Mouse (Mus musculus) yolk sac, embryonic 10.5 days (tissue): ENCODE results near the gene Fam49a.
A peak's percentile ranks its signal among the peaks of the same experiment; 100 is the strongest.

Source experiments
- DNase-seq: peaks from one replicate; pipeline ENCODE4 v3.0.0-alpha.2; 2017; ENCODE audit warnings: low spot score

Fam49a gene

DNA sequence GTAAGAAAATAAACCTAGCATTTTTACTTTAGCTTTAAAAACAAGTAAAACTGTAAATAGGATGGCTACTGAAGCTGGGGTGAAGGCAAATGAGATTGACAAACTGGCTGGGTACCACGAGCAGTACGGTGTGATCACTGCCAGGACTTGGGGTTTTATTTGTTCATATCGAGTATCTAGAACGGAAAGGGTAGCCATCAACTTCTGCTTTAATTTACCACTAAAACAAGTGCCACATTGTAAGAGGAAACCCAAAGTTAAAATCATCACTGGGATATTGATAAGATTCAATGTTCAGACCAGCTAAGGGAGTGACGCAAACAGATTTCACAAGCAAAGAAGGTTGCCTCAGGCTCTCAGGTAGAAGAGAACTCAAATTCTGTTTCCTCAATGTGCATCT, 98.0 kb downstream of the Fam49a start:
- DNase-seq = no peak

DNA sequence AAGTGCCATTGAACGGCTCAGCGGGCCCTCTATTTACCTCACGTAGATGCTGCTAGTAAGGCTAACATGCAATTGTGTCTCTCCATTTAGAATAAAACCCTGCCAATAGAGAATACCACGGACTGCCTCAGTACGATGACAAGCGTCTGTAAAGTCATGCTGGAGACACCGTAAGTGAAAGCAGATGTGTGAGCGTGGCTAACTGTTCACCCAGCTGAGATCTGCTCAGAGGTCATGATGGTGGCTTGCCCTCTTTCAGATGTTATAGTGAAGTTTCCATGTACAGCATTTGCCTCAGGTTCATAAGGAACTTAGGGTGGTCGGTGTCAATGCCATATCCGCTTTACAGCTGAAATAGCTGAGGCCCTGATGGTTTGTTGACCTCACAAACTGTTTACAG, 100.4 kb downstream of the Fam49a start:
- DNase-seq = no peak

DNA sequence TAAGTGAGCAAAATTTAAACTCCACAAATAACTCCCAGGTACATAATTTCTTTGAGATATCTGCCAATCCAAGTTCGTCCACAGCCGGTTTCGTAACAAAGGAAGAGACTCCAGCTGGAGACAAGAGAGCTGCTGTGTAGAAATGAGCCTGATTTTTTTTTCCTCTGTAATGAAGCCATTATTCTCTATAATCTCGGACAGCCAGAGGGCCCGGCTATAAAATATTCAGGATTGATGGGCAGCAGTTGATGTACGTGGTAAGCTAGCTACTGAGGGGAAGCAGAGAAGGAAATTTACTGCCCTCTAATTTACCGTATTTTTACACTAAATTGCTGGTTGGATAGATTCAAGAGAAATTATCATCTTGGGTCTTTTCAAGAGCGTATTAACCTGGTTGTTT, 102.3 kb downstream of the Fam49a start:
- DNase-seq = no peak

DNA sequence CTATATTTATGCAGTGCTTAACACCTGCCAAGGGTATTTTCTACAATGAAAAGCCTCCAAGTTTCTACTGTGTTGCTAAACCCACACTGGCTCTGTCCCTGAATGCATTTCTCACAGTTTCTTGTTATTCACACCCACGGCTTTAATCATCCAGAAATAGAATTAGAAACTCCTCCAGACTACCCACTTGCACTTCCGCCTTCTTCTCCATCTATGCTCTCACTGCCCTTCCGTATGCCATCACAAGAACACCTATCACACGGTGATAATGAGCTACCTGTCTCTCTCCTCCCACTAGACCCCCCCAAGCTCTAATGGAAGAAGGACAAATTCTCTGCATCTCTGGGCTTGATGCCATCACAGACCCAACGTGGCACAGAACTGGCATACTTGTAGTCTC, 105.5 kb downstream of the Fam49a start:
- DNase-seq = no peak

DNA sequence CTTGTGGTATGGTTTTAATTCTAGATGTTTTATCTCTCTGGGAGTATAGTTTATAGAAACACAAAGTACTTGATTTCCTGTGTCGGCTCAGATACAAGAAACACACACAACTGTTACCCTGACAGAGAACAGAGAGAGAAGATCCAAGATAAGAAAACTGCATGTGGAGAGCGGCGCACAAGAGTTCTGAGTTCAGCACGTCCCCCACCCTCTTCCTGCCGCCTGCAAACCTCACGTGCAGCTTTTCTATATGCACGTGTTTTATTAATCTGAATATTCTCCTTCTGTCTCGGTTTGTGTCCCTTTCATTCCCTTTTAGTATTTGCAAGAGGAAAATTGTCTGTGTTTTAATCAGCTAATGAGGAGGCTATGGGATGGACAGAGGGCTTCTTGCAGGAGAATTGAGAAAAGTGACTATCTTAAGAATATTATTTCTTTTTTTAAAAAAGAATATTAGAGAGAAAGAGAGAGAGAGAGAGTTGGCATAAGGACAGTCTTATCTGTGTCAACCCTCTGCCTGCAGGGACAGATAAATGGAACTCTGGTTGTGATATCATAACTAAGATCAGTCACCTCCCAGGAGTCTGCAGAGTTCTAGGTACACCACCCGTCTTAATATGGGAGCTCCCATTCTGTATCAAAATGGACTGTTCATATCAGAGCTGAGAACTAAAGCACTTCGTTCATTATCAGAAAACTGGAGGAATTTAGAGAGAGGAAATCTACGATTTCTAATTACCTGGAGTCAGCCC, 111.3 kb downstream of the Fam49a start:
- DNase-seq = no peak

DNA sequence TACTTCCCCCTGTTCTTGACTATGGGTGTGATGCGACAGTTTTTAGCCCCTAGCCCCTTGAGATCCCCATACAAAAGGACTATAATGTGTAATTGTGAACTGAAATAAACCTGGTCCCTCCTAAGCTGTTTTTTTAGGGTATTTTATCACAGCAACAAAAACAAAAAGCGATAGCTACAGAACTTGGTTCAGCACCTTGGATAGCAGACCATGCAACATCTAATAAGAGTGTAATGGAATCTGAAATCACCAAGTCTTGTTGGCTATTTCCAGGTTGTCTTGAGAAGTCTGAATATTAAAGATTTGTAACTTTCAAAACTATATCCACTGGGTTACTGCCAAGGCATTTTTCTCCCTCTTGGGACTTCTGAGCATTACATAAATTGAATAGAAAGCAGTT, 117.1 kb downstream of the Fam49a start:
- no peak for DNase-seq

DNA sequence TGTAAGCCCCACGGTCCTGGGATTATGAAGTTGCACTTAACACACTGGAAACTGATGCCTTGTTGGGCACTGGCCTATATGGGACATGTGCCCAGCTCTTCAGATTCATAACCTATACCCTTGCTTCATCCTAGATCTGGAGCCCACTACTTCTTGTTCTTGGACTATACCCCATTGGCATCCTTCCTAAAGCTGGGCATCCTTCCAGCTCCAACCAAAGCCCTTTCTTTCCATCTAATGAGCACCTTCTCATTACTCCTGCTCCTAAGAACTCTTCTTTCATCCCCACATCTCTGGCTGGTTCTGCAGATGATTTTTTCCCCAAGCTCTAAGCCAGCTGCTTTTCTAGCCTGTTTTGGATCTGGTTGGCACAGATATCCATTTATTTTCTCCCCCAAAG, 127.3 kb downstream of the Fam49a start:
- no peak for DNase-seq

DNA sequence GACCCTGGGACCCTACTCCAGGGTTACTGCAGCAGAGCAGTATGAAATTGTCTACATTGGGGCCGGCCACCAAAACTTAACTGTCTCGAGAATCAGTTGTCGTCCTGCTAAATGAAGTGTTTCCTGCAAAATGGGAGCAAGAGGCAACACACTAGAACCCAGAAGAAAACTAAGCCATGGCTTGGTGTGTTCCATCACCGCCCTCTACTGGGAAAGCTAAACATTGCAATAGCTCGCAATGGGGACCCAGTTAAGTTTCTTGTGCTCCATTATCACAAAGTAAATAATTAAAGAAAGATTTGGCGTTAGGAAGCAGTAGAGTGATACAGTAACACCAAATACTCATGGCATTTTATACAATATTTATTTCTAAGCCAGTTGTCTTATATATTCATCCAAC, 134.3 kb downstream of the Fam49a start:
- DNase-seq = no peak

DNA sequence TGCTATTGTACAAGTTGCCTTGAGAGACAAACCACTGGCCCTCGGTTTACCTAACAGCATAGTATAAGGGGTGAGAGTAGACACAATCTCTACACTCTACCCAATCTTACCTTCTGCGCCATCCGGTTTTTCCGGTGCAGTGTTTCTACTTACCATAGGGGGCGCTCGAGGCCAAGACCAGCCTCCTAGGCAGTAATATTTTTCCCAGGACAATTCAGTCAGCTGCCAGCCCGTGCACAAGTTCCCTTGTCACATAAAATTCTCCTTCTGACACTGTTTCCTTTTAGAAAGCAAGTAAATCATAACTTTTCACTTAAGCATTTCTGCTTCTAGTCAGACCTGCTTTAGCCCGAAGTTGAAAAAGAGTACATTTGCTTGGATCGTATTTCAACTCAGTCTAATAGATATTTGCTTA, 139.1 kb downstream of the Fam49a start:
- DNase-seq = no peak

DNA sequence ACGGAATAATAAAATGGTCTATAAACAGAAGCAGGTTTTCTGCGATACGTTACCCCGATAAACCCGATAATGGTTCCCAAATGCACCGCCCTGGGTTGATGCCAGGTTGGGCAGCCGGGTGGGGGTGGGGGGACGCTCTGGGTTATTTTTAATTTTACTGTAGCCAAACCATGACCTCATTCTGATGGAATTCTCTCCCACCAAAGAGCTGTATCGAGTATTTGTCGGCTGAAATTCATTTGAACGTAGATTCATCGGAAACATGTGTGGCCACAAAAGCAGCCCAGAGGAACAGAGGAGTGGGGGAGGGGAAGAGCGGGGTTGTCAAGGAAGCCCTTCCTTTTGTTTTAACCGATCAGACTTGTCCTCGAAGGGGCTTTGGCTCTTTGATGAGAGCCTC, 139.6 kb downstream of the Fam49a start:
- no peak for DNase-seq

DNA sequence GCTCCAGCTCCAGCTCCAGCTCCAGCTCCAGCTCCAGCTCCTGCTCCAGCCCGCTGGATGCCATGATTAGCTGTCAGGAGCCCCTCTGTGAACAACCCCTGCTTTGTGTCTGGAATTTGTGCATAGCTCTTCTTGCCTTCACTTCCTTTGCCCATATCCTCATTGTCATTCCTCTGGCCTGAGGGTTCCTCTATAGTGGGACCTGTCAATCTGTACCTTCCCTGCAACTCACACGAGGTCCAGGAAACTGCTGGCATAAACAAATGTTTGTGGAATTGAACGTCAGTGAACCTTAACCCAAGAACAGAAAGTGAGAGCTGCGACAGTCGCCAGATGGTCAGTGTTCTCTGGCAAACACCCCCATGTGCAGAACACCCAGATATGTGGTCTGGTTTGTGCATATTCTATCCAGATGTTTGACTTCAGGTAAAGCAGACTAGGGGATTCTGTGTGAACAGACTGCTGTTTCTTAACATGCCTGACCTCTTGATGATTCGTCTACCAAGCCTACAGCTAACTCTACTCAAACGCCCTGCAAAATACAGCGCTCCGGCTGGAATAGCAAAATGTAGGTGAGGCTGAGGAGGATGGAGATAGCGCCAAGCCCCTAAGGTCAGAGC, 143.7 kb downstream of the Fam49a start:
- no peak for DNase-seq

DNA sequence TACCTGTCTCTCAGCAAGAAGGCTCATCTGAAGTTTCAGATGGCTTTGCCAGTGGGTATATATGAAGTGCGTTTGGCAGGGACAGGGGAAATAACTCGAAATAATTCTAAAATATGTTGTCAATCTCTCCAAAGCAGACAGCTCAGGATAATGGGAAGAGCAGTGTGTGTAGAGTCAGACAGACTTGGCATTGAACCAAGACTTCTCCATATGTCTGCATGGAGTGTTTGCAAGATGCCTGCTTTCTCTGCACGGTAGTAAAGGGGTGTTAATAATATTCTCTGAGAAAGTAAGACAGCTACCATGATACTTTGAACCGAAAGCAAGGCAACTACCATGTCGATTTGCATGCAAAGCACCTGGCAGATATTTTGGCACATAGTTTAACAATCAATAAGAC, 147.1 kb downstream of the Fam49a start:
- no peak for DNase-seq

DNA sequence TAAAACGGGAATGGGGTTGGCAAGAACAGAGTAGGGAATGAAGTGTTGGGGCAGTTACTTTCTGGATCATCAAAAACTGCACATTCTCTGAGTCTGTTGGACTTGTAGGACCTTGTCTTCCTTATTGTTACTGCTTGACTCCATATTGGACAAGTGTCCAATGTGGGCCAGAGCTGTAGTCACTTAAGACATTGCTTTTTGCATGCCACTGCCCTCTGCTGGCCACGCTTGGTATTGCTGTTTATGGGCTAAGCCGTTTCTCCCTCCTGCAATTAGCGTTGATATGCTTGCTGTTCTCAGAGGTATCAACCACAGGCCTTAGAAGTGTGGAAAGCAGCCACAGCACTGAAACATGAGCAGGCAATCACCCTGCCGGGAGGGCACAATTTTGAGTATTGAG, 150.7 kb downstream of the Fam49a start:
- no peak for DNase-seq

DNA sequence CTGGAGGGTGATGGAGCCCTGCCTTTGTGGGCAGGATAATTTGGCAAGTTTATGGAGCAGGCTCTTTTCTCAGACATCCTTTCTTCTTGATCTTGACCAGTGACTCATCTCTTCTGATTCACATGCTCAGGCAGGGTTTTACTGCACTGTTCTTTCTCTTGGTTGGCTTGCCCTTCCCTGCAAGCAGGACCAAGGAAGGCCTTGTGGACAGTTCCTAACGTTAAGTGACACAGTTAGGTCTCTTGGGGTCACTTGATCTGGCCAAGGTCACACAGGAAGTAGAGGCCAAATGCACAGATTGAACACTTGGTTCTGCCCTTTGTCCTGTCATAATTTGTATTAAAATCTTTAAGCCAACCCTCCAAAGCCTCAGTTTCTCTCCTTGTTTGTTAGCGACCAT, 158.5 kb downstream of the Fam49a start:
- no peak for DNase-seq

DNA sequence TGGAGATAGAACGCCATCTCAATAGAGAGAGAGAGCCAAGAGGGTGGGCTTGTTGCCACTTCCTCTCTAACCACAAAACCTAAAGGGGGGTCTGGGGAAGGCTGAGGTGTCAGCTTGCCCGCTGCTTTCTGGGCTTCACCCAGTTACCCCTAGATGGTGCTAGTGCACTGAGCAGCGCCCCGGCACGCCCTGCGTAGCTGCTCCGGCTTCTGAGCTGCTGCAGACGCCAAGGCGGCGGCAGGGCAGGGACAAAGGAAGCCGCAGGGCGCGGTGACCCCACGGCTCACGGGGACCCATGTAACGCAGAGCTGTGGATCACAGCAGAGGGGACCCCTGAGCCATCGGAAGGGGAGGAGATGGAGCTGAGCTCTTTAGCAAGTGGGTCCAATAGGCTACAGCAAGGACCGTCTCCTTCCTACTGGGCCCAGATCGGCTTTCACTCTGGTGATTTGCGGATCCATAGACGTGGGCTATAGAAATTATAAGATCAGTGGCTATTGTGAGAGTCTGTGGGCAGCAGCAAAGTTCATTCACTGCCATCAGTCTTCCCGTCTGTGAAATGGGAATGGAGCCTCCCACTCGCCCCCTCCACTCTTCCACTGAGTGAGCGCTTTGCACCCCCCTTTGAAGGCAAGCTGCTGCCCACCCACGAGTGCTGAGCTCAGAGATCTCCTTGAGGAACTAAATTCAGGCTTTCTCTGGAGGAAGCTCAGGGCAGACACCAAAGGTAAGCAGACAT, 159.1 kb downstream of the Fam49a start:
- peak; percentile 77 for DNase-seq

DNA sequence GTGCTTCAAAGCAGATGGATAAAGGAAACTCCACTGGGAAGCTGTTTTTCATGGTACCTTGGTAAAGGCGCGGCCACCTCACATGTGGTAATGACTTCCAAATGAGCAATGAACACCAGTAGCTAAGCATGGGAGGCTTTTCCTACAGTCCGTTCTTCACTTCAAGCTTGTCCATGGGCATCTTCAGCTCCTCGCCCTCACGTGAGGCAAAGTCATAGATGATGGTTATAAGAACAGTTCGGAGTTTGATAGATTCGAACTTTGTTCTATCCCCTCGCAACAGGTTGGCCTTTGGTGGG, 159.6 kb downstream of the Fam49a start:
- DNase-seq = no peak

DNA sequence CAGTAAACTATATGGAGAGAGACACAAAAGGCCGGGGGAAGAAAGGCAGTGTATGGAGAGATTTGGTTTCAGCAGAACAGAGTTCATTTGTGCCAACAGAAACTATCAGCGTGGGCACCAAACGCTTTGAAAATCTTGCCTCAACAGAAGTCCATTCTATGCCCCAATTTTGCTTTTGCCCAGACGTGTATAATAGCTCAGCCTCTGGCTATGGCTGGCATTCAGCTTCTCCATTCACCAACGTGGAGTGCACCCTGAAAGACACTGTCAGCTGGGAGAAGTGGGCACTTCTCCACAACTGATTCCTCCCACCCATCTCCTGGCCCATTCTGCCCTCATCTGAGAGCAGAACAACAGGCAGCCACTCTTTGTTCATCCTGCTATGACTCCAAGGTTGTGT, 163.2 kb downstream of the Fam49a start:
- DNase-seq = no peak

DNA sequence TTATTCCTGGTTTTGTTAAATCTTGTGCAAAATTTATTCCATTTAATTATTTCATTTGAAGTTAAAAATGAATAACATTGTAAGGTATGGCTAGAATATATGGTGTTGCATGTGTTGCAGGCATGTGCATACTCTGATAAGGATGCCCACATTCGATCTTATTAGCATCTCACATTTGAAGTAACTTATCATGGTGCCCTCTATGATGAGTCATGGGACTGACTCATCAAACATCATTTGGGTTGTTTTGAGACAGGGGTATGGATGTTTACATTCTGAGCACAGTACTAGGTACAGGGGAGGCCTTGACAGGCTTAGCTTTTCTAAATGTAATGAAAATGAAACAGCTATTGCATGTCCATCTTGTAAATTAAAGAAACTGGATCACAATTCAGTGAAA, 165.3 kb downstream of the Fam49a start:
- DNase-seq = no peak

DNA sequence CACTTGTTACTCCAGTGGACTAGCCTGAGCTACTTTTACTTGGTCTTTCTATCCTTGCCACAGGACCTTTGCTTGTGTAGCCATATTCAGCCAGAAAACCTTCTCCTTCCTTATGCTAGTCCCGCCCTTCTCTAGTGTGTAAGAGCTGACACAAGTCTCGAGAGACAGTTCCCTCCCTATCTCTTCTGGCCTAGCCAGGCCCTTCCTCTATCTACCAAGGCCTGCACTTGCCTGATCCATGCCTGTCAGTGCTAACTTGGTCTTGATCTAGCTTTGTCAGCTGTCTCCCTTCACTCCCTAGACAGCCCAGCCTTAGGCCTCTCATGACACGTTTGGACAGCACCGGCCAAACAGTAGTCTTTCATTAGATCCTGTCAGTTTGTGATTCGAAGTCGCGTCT, 166.9 kb downstream of the Fam49a start:
- DNase-seq = no peak
